Mouse (Mus musculus) CD4-positive naive resting alpha-beta T cell, adult 76 days (primary cell): ENCODE results near the gene Lias. TPM values are rescaled to one million over a fixed set of nuclear protein-coding genes. Genes with fewer than 3 reads are reported as not detected.

Experiments
- total RNA-seq: library from RNA; stranded (reverse); gene quantifications from one replicate; pipeline ENCODE4 v1.2.4, GENCODE M21; 2023

Gene Lias
- 45.5 TPM for total RNA-seq

GRCm38 (mm10) chr5:65390648-65391644 is at the start of gene Lias, which contains the start of gene Rpl9:
Lias (plus strand) TSS chr5:65391497.
Rpl9 (minus strand) TSS chr5:65391444.

GRCm38 (mm10) chr5:65348168-65348567 is 43.1 kb upstream of the Lias start, which contains the start of gene Klb:
Klb (plus strand) TSS chr5:65348314.

GRCm38 (mm10) chr5:65435806-65436561 is 44.7 kb downstream of the Lias start, which contains the start of gene Ugdh:
Ugdh (minus strand) TSS chr5:65435949.

Other genes starting within 250 kb of the Lias start
- 2.6 TPM for gene Wdr19, start 191.8 kb upstream of the Lias start, total RNA-seq
- 50.7 TPM for gene Rfc1, start 55.8 kb upstream of the Lias start, total RNA-seq
- not detected for gene Klb, start 43.2 kb upstream of the Lias start, total RNA-seq
- gene Rpl9, start 53 bp upstream of the Lias start, total RNA-seq, result 2,704 TPM
- 16.7 TPM for gene Ugdh, start 44.5 kb downstream of the Lias start, total RNA-seq
- gene Gm43552, start 101.3 kb downstream of the Lias start, total RNA-seq, result not detected
- 151 TPM for gene Smim14, start 145.7 kb downstream of the Lias start, total RNA-seq
- 79.1 TPM for gene Ube2k, start 145.7 kb downstream of the Lias start, total RNA-seq